Mouse (Mus musculus) forebrain, embryonic 13.5 days (tissue): ENCODE measurements around the gene Rtn2. TPM values are rescaled to one million over a fixed set of nuclear protein-coding genes. Genes with fewer than 3 reads are reported as not detected.
A peak's percentile ranks its signal among the peaks of the same experiment; 100 is the strongest.

Experiments used
- ATAC-seq: fragments of 200-750 bp; cut with Nextera tagmentation; 2 replicates; pipeline ENCODE4 v1.8.0; 2017
- H3K27ac ChIP-seq: fragments of 300-500 bp; sonication (generic); 2 replicates; pipeline ENCODE4 v1.5.1; 2015; ENCODE audit warnings: inconsistent platforms, mild to moderate bottlenecking, moderate library complexity
- H3K27me3 ChIP-seq: fragments of 300-500 bp; sonication (generic); 2 replicates; pipeline ENCODE4 v1.6.1; 2015; ENCODE audit warnings: mild to moderate bottlenecking, inconsistent platforms
- H3K36me3 ChIP-seq: fragments of 300-500 bp; sonication (generic); 2 replicates; pipeline ENCODE4 v1.6.1; 2015; ENCODE audit warnings: mild to moderate bottlenecking, inconsistent platforms; ENCODE audit not compliant: poor library complexity, severe bottlenecking
- H3K4me1 ChIP-seq: fragments of 300-500 bp; sonication (generic); 2 replicates; pipeline ENCODE4 v1.6.1; 2015; ENCODE audit warnings: inconsistent platforms
- H3K4me2 ChIP-seq: fragments of 300-500 bp; sonication (generic); 2 replicates; pipeline ENCODE4 v1.6.1; 2015; ENCODE audit warnings: inconsistent platforms, mild to moderate bottlenecking, moderate library complexity
- H3K4me3 ChIP-seq: fragments of 300-500 bp; sonication (generic); 2 replicates; pipeline ENCODE4 v1.5.1; 2015; ENCODE audit warnings: mild to moderate bottlenecking, inconsistent platforms
- H3K9ac ChIP-seq: fragments of 300-500 bp; sonication (generic); 2 replicates; pipeline ENCODE4 v1.6.1; 2015; ENCODE audit warnings: mild to moderate bottlenecking, inconsistent platforms
- H3K9me3 ChIP-seq: fragments of 300-500 bp; sonication (generic); replicated peaks from 2 replicates; pipeline ENCODE4 v1.6.1; 2016; ENCODE audit warnings: inconsistent platforms
- WGBS: fragments of 180-500 bp; shearing (Covaris S2); methylation state at CpG from one replicate; pipeline ENCODE4 v1.1.7; 2015; 5-methylcytosine and 5-hydroxymethylcytosine counted together
- polyA plus RNA-seq: library from polyadenylated mRNA; unstranded; fragments of >200 nt; fragmentation: Nextera tagmentation; extraction: Ambion mirVana; gene quantifications from 2 replicates; pipeline ENCODE4 v1.2.1, GENCODE M21; 2015

Gene Rtn2
- polyA plus RNA-seq, 1 experiment from 2014 or later, result 87.9 TPM

DNA sequence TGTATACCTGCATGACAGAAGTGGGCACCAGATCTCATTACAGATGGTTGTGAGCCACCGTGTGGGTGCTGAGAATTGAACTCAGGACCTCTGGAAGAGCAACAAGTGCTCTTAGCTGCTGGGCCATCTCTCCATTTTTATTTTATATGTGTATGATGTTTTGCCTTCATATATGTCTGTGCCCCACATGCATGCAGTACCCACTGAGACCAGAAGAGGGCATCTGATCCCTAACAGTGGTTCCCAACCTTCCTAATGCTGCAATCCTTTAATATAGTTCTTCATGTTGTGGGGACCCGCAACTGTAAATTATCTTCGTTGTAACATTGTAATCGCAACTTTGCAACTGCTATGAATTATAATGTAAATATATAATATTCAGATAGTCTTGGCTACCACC is 2.3 kb downstream of the Rtn2 start:
- H3K4me3 ChIP-seq, result no peak overlapping the region
- ATAC-seq, result no peak
- H3K9me3 ChIP-seq, result no peaks in the 10 kb centered on the region
- H3K27me3 ChIP-seq, result peaks cover 20% of the 10 kb centered on the region
- peaks cover 32% of the 10 kb centered on the region for H3K36me3 ChIP-seq
- WGBS, result 27% methylated on average over 4 of the region's 4 CpGs
- H3K27ac ChIP-seq, result no peak overlapping the region
- H3K4me1 ChIP-seq, result peaks cover 15% of the 10 kb centered on the region
- H3K9ac ChIP-seq, result no peak overlapping the region
- peak overlapping the region; percentile 72; the same call in 1 of the 2 replicates for H3K4me2 ChIP-seq

GRCm38 (mm10) chr7:19290969-19291596 is 8.7 kb downstream of the Rtn2 start:
- peaks cover 59% of the 10 kb centered on the region for H3K36me3 ChIP-seq
- WGBS, result 3% methylated on average over 20 of the region's 20 CpGs
- peak overlapping the region; percentile 54 for H3K4me2 ChIP-seq
- ATAC-seq, result peak; percentile 53; the same call in 1 of the 2 replicates
- peak overlapping the region; percentile 25 for H3K4me3 ChIP-seq
- H3K27me3 ChIP-seq, result no peaks in the 10 kb centered on the region
- no peaks in the 10 kb centered on the region for H3K9me3 ChIP-seq
- peak overlapping the region; percentile 72 for H3K27ac ChIP-seq
- H3K4me1 ChIP-seq, result peaks cover 23% of the 10 kb centered on the region
- peak overlapping the region; percentile 53 for H3K9ac ChIP-seq

- H3K9me3 ChIP-seq, result no peaks in the 10 kb centered on the region
- peaks cover 18% of the 10 kb centered on the region for H3K4me1 ChIP-seq
- WGBS, result 16% methylated on average over 20 of the region's 22 CpGs
- peak overlapping the region; percentile 51 for H3K4me2 ChIP-seq
- peaks cover 23% of the 10 kb centered on the region for H3K36me3 ChIP-seq
- peak; percentile 81 for ATAC-seq
- H3K4me3 ChIP-seq, result peak overlapping the region; percentile 18; the same call in 1 of the 2 replicates
- peak overlapping the region; percentile 51 for H3K9ac ChIP-seq
- no peak overlapping the region for H3K27ac ChIP-seq
- H3K27me3 ChIP-seq, result no peaks in the 10 kb centered on the region
Observed at GRCm38 (mm10) chr7:19295503-19296185, 13.2 kb downstream of the Rtn2 start.

- peaks cover 23% of the 10 kb centered on the region for H3K36me3 ChIP-seq
- H3K9me3 ChIP-seq, result no peaks in the 10 kb centered on the region
- H3K9ac ChIP-seq, result no peak overlapping the region
- peaks cover 16% of the 10 kb centered on the region for H3K4me1 ChIP-seq
- no peak overlapping the region for H3K27ac ChIP-seq
- 89% methylated on average over 6 of the region's 6 CpGs for WGBS
- ATAC-seq, result no peak
- peaks cover 6% of the 10 kb centered on the region for H3K27me3 ChIP-seq
- no peak overlapping the region for H3K4me3 ChIP-seq
- no peak overlapping the region for H3K4me2 ChIP-seq
Observed at GRCm38 (mm10) chr7:19297034-19297433, 14.6 kb downstream of the Rtn2 start.

GRCm38 (mm10) chr7:19297794-19298193 is 15.4 kb downstream of the Rtn2 start:
- no peak for ATAC-seq
- H3K4me1 ChIP-seq, result peaks cover 19% of the 10 kb centered on the region
- H3K4me2 ChIP-seq, result no peak overlapping the region
- no peak overlapping the region for H3K9ac ChIP-seq
- 94% methylated on average over 5 of the region's 5 CpGs for WGBS
- peaks cover 21% of the 10 kb centered on the region for H3K36me3 ChIP-seq
- peaks cover 14% of the 10 kb centered on the region for H3K27me3 ChIP-seq
- H3K9me3 ChIP-seq, result no peaks in the 10 kb centered on the region
- H3K27ac ChIP-seq, result no peak overlapping the region
- no peak overlapping the region for H3K4me3 ChIP-seq

GRCm38 (mm10) chr7:19299194-19299593 is 16.8 kb downstream of the Rtn2 start:
- H3K4me1 ChIP-seq, result peaks cover 27% of the 10 kb centered on the region
- no peak overlapping the region for H3K27ac ChIP-seq
- no peak for ATAC-seq
- H3K4me2 ChIP-seq, result no peak overlapping the region
- 20% methylated on average over 3 of the region's 3 CpGs for WGBS
- H3K9me3 ChIP-seq, result no peaks in the 10 kb centered on the region
- no peak overlapping the region for H3K4me3 ChIP-seq
- peaks cover 28% of the 10 kb centered on the region for H3K27me3 ChIP-seq
- peaks cover 7% of the 10 kb centered on the region for H3K36me3 ChIP-seq
- no peak overlapping the region for H3K9ac ChIP-seq

GRCm38 (mm10) chr7:19300501-19301421 is 18.3 kb downstream of the Rtn2 start:
- peak overlapping the region; percentile 64 for H3K4me2 ChIP-seq
- under 1% methylated on average over 29 of the region's 29 CpGs for WGBS
- H3K27ac ChIP-seq, result no peak overlapping the region
- H3K27me3 ChIP-seq, result peaks cover 44% of the 10 kb centered on the region
- no peaks in the 10 kb centered on the region for H3K36me3 ChIP-seq
- H3K4me1 ChIP-seq, result peaks cover 33% of the 10 kb centered on the region
- ATAC-seq, result peak; percentile 82
- peak overlapping the region; percentile 41 for H3K9ac ChIP-seq
- no peaks in the 10 kb centered on the region for H3K9me3 ChIP-seq
- peak overlapping the region; percentile 44 for H3K4me3 ChIP-seq

DNA sequence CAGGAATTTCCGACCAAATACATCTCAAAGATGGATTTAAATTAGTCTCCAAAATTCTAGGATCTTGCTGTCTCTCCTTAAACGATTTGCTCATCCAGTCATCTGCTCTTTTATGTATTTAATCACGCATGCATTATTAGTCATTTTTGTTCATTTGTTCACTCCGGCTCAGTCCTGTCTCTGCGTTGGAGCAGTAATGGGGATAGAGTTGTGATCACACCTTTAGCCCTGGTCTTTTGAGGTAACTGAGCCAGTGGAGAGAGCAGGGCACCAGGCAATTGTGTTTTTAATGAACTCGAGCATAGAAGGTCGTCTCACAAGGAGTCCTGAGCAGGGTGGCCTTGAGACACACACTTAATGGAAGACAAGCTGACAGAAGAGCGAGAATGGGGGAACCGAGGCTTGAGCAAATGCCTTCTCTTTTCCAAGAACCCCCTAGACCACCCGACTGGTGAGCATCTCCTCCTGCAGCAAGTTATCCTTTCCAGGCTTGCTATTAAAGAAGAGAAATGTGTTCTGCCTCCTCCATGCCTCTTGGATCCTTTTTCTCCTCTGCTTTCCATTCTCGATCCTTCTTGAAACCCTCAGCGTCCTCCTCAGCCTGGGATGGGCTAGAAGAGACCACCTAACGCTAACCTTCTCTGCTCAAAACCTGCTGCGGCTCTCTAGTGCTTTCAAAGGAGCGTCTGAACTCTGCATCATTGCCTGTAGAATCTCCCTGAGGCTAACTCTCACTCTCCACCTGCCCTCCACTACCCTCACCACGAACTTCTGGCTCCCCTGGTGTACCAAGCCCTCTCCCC is 19.2 kb downstream of the Rtn2 start:
- Histone ChIP-seq H3K9me3 (no peaks in the 10 kb centered on the region), H3K27me3 (peaks cover 53% of the 10 kb centered on the region), H3K4me3 (peak overlapping the region; percentile 44), H3K27ac (no peak overlapping the region), H3K4me1 (peaks cover 33% of the 10 kb centered on the region), H3K36me3 (no peaks in the 10 kb centered on the region), H3K9ac (peak overlapping the region; percentile 55), H3K4me2 (peak overlapping the region; percentile 64)
- 10% methylated on average over 16 of the region's 16 CpGs for WGBS
- ATAC-seq, result no peak

DNA sequence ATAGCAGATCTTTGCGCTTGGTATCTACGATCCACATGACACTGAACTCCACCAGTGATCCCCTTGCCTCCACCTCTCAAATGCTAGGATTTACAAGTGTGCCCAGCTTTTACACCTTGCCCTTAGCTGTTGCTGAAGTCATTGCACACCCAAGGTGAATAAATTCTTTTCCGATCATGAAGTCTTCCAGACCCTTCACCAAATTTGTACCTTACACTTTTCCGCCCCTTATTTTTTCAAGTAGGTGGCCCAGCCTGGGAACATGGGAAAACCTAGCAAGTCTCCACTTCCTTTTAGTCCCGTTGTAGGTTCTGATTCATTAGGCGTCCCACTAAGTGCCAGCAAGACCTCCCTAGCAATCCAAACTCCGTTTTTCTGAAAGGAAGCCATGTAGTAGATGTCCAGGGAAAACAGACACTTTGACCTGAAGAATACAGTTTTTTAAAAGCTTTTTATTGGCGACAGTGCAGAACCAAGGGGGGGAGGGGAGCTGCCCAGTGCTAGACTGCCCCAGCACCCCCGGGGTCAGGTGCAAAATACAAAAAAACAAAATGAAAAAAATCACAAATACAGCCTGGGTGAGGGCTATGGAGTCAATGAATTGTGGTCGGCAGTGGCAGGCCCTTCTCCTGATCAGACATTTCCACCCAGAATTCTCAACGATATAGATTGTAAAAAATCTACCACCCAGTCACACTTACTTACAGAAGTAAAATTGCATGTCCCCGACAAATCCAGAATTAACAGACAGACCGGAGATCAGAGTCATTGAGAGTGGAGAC is 20.0 kb downstream of the Rtn2 start:
- no peaks in the 10 kb centered on the region for H3K36me3 ChIP-seq
- no peak overlapping the region for H3K27ac ChIP-seq
- peak overlapping the region; percentile 44 for H3K4me3 ChIP-seq
- WGBS, result 47% methylated on average over 13 of the region's 13 CpGs
- H3K4me1 ChIP-seq, result peaks cover 35% of the 10 kb centered on the region
- peak overlapping the region; percentile 64 for H3K4me2 ChIP-seq
- H3K27me3 ChIP-seq, result peaks cover 61% of the 10 kb centered on the region
- no peak for ATAC-seq
- peak overlapping the region; percentile 55; the same call in 1 of the 2 replicates for H3K9ac ChIP-seq
- H3K9me3 ChIP-seq, result no peaks in the 10 kb centered on the region

GRCm38 (mm10) chr7:19303046-19303305 is 20.6 kb downstream of the Rtn2 start:
- WGBS, result 75% methylated on average over 12 of the region's 12 CpGs
- Histone ChIP-seq H3K4me2 (no peak overlapping the region), H3K4me3 (no peak overlapping the region), H3K27ac (no peak overlapping the region), H3K9me3 (no peaks in the 10 kb centered on the region), H3K4me1 (peaks cover 40% of the 10 kb centered on the region), H3K9ac (no peak overlapping the region), H3K36me3 (no peaks in the 10 kb centered on the region), H3K27me3 (peaks cover 61% of the 10 kb centered on the region)
- no peak for ATAC-seq

DNA sequence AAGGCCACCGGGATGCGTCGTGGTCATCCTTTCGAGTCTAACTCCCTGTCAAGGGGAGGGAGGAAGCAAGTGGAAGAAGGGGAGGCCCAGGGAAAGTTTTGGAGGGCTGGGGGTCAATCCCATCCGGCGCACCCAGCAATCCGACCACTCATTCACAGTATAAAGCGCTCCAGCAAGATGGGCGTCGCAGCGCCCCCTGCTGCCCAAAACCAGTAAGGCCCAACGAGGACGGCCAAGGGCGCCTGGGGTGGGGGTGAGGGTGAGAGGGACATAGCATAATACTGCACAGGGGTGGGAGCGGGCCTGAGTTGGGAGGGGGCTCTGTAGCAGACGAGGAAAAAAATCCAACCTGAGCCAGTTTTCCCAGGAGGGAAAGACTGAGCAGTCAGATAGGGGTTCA is 21.3 kb downstream of the Rtn2 start:
- Histone ChIP-seq H3K4me1 (peaks cover 44% of the 10 kb centered on the region), H3K9ac (peak overlapping the region; percentile 48; the same call in 1 of the 2 replicates), H3K27ac (no peak overlapping the region), H3K4me3 (peak overlapping the region; percentile 39), H3K9me3 (no peaks in the 10 kb centered on the region), H3K27me3 (peaks cover 61% of the 10 kb centered on the region), H3K4me2 (peak overlapping the region; percentile 59), H3K36me3 (no peaks in the 10 kb centered on the region)
- 0% methylated on average over 16 of the region's 16 CpGs for WGBS
- ATAC-seq, result no peak
